Mouse (Mus musculus): ENCODE measurements at regions not wholly inside any gene's neighbourhood (a gene's known extent, or its start where the extent isn't known, plus 50 kb on each side); places are given as distances from the start of the nearest gene placed in this dataset.

- DNase-seq, result no peak
These were observed 282.0 kb downstream of the Gm49356 start for GRCm38 (mm10) chr15:59171120-59171519.

- peak in 1 of 2 experiments; percentile 36 for DNase-seq
These were observed 284.6 kb downstream of the Gm49356 start for GRCm38 (mm10) chr15:59173452-59174245.

GRCm38 (mm10) chr15:59174246-59174751 is 285.2 kb downstream of the Gm49356 start:
- DNase-seq, result no peak

- DNase-seq, result no peak
These were observed 285.9 kb downstream of the Gm49356 start for GRCm38 (mm10) chr15:59174893-59175531.

- no peak for DNase-seq
These were observed 291.0 kb downstream of the Gm49356 start for GRCm38 (mm10) chr15:59180076-59180475.

GRCm38 (mm10) chr15:59184461-59184860 is 295.4 kb downstream of the Gm49356 start:
- no peak for DNase-seq

GRCm38 (mm10) chr15:59187566-59187965 is 298.5 kb downstream of the Gm49356 start:
- DNase-seq, result no peak

- peak; percentile 58 to 68 for DNase-seq
These were observed 299.3 kb downstream of the Gm49356 start for GRCm38 (mm10) chr15:59188371-59188770.

- no peak for DNase-seq
These were observed 301.4 kb downstream of the Gm49356 start for GRCm38 (mm10) chr15:59190511-59190910.

- peak; percentile 97 to 99 for DNase-seq
These were observed 305.3 kb downstream of the Gm49356 start for GRCm38 (mm10) chr15:59194421-59194820.

- DNase-seq, result peak in 1 of 2 experiments; percentile 52
These were observed 307.3 kb downstream of the Gm49356 start for GRCm38 (mm10) chr15:59196351-59196750.

- peak; percentile 54 for DNase-seq
These were observed 308.6 kb downstream of the Gm49356 start for GRCm38 (mm10) chr15:59197455-59198391.

- peak; percentile 44 to 57 for DNase-seq
These were observed 312.3 kb downstream of the Gm49356 start for GRCm38 (mm10) chr15:59201386-59201785.

GRCm38 (mm10) chr15:59201894-59202670 is 313.0 kb downstream of the Gm49356 start:
- DNase-seq, result peak; percentile 50 to 53

- peak in 1 of 2 experiments; percentile 28 for DNase-seq
These were observed 314.2 kb downstream of the Gm49356 start for GRCm38 (mm10) chr15:59203097-59203849.

- DNase-seq, result peak; percentile 76 to 81
These were observed 314.9 kb downstream of the Gm49356 start for GRCm38 (mm10) chr15:59203850-59204625.

- no peak for DNase-seq
These were observed 316.0 kb downstream of the Gm49356 start for GRCm38 (mm10) chr15:59205091-59205490.

- no peak for DNase-seq
These were observed 316.4 kb downstream of the Gm49356 start for GRCm38 (mm10) chr15:59205544-59205943.

- no peak for DNase-seq
These were observed 317.5 kb downstream of the Gm49356 start for GRCm38 (mm10) chr15:59206636-59207035.

- DNase-seq, result no peak
These were observed 318.9 kb downstream of the Gm49356 start for GRCm38 (mm10) chr15:59207976-59208375.

All from cerebellum, postnatal 10 days (tissue).